Mouse (Mus musculus) C2C12 (cell line): ENCODE measurements around the gene Sqstm1.

Experiments used
- CTCF ChIP-seq: IDR thresholded peaks from one replicate; pipeline ENCODE4 v1.5.1; 2011; ENCODE audit not compliant: control insufficient read depth, insufficient read depth, insufficient read length
- MYOG ChIP-seq: IDR thresholded peaks from one replicate; pipeline ENCODE4 v1.6.1; 2011; ENCODE audit not compliant: control insufficient read depth, insufficient read length; ENCODE audit errors: extremely low read depth

- TF ChIP-seq MYOG = no peak
- no peak for TF ChIP-seq CTCF
Observed at GRCm38 (mm10) chr11:50194793-50195192, 15.8 kb downstream of the Sqstm1 start.
